Mouse (Mus musculus): ENCODE measurements at regions not wholly inside any gene's neighbourhood (a gene's known extent, or its start where the extent isn't known, plus 50 kb on each side); places are given as distances from the start of the nearest gene placed in this dataset.

DNA sequence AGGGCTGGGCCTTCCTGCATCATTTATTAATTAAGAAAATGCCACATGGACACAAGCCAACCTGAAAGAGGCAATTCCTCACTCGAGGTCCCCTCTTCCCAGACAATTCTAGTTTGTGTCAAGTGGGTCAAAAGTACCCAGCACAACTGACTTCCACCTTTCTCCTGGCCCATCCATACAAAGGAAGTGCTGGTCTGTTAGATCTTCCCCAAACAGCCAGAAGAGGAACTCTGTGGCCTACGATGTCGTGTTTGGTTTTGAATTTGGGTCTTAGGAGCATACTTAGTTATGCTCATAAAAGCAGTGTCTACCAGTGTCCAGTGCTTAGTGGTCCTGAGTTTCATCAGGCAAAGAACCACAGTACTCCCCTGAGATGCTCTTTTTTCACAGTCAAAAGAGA lies 62.4 kb upstream of the Sash1 start:
- DNase-seq (ENCODE audit: low read depth, low spot score): no peak

DNA sequence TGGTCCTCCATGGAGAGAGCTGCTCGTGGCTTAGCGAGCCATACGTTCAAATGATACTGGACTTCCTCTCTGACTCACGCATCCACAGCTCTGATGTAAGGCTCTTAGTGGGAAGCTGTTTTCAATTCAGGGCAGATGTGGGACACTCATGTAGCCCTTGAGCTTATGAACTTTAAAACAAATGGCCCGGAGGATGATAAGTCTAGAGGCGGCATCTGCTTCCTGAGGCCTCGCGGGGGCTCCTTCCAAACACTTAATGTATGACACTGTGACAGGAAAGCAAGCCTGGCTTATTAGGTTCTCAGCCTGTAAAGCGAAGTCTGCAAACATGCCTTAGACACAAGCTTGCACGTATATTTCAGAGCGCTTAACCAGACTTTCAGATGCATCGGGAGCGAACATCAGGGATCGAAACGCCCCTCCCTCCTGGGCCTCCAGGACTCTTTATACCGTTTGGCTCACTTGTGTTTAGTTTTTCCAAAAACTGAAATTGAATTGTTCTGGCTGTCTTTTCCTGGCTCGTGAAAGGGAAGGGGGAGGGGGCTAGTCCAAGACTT lies 59.4 kb upstream of the Sash1 start:
- peak; percentile 59 for DNase-seq (ENCODE audit: low read depth, low spot score)

DNA sequence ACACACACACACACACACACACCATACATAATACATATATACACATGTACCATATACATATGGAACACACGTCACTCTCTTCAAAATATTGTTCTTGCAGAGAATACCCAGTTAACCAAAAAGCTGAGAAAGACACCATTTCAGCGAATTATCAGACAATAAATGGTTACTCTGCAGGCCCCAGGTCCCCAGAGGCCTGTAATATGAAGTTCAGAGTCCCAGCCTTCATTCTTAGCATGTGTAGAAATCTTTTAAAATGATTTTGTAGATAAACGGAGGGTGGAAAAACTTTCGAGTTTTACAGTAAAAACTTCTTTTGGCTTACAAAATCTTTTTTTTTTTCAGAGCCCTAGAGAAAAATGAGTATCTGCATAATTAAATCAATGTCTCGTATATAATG lies 58.7 kb upstream of the Sash1 start:
- DNase-seq (ENCODE audit: low read depth, low spot score): no peak

DNA sequence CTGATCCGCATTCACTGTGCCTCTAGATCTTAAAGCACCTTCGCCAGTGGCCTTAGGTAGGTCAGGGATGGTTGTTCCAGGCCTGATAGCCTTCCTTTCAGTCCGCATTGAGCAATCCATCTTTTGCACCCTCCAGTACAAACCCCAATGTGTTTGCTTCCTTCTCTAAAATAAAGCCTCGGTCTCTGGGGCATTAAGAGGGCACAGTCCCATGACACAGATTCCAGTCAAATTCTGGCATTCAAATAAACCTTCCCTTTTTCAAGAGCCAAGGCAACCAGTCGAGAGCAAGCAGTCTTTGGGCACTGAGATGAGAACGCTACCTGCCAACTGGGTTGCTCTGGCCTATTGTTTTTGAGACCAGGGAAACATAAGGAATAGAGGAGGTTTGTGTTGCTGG lies 57.8 kb upstream of the Sash1 start:
- no peak for DNase-seq (ENCODE audit: low read depth, low spot score)

DNA sequence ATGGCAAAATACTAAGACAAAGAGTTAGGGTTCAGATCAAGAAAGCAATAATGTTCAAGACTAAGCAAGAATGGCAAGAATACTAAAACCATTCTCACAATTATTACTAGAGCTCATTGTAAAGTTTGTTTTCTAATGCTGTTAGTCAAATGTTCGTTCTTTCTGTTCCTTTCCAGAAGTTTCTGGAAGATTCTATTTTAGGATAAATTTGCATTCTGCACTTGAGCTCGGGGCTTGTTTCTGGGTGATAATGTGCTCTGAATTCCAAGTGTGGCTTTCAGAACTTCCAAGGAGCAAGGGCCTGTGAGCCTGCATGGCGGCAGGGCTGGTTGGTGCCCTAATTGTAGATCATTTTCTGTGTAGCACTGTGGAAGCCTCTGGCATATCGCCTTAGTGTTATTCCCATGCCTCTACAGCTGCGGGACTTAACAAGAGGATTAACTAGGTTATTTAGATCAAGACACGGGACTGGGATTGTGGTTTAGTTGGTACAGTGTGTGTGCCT lies 57.1 kb upstream of the Sash1 start:
- DNase-seq (ENCODE audit: low read depth, low spot score): no peak

DNA sequence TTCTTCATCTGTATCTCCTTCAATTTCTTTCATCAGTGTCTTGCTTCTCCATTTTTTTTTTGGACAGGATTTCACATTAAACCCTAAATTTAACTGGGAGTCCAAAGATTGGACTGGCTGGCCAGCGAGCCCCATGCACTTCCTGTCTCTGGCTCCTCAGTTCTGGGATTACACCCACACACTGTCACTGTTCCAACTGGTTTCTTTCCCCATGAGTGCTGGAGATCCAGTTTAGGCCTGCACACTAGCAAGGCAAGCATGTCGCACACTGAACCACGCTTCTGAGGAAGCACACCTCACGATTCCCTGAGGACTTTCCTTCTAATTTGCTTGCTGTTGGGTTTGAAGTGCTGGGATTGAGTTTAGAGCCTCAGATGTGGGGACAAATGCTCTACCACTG lies 50.5 kb upstream of the Sash1 start:
- DNase-seq (ENCODE audit: low read depth, low spot score): no peak

All from forelimb bud, embryonic 11.5 days (tissue).